Mouse (Mus musculus) cerebellum, adult 2 months (tissue): ENCODE measurements around the gene Pacrg.

Experiments used
- CTCF ChIP-seq: fragments of 200-500 bp; IDR thresholded peaks from 2 replicates; pipeline ENCODE4 v1.5.1; 2011; ENCODE audit warnings: low read depth, mild to moderate bottlenecking, control low read depth, low read length, moderate library complexity, borderline replicate concordance; ENCODE audit not compliant: insufficient read depth
- POLR2A ChIP-seq: fragments of 200-500 bp; IDR thresholded peaks from 2 replicates; pipeline ENCODE4 v1.6.1; 2011; ENCODE audit warnings: low read length, control low read depth, borderline replicate concordance; ENCODE audit not compliant: insufficient read depth

GRCm38 (mm10) chr17:10396863-10397262 lies 443.2 kb downstream of the Pacrg start:
- no peak for TF ChIP-seq POLR2A
- TF ChIP-seq CTCF = no peak
